Mouse (Mus musculus): ENCODE results near the gene Snx4. TPM values are rescaled to one million over a fixed set of nuclear protein-coding genes. Genes with fewer than 3 reads are reported as not detected.
"Not testable (repeated sequence)": the region's sequence is repeated elsewhere in the genome, so short reads cannot be mapped to it uniquely, and the experiment has no call there.

Snx4 gene
- polyA plus RNA-seq (2014; fragmentation: Nextera tagmentation; extraction: Ambion mirVana) = 70.8 and 72.2 TPM in 2 replicates

GRCm38 (mm10) chr16:33251194-33252051 is at the start of gene Snx4:
Gene Snx4, plus strand, starts transcription at chr16:33251442.
- peak; percentile 92 for ATAC-seq (ENCODE audit: insufficient number of reproducible peaks, low FRiP score, low TSS enrichment, low read depth)
- peak within 1 kb of the TSS; percentile 52; the same call in 1 of the 2 replicates for H3K27ac ChIP-seq (replicated peaks; ENCODE audit: low read depth, low read length)
- peak; percentile 97 for DNase-seq (ENCODE audit: low spot score)
- WGBS = under 1% methylated on average over 72 of the region's 72 CpGs
- peak within 1 kb of the TSS; percentile 98 for H3K4me3 ChIP-seq (ENCODE audit: low read depth, low read length)
- peak within 1 kb of the TSS; percentile 92 for H3K9ac ChIP-seq (ENCODE audit: low read length)
- no peaks in the 10 kb centered on the region; the same call in 1 of the 2 replicates for H3K4me1 ChIP-seq (ENCODE audit: control insufficient read depth, insufficient read depth, low read length)
- H3K27me3 ChIP-seq (ENCODE audit: control insufficient read depth, insufficient read depth, low read length) = no peaks in the 10 kb centered on the region
- peak within 1 kb of the TSS; percentile 73 for H3K4me2 ChIP-seq (ENCODE audit: low read depth, severe bottlenecking)
- H3K9me3 ChIP-seq (ENCODE audit: control insufficient read depth, low read length) = no peaks in the 10 kb centered on the region
- H3K36me3 ChIP-seq (ENCODE audit: control insufficient read depth, insufficient read depth, low read length) = no peaks in the 10 kb centered on the region

- no peaks in the 10 kb centered on the region for H3K27me3 ChIP-seq (ENCODE audit: control insufficient read depth, insufficient read depth, low read length)
- no peaks in the 10 kb centered on the region for H3K9me3 ChIP-seq (ENCODE audit: control insufficient read depth, low read length)
- H3K4me3 ChIP-seq (ENCODE audit: low read depth, low read length) = no peak overlapping the region
- H3K4me1 ChIP-seq (ENCODE audit: control insufficient read depth, insufficient read depth, low read length) = no peaks in the 10 kb centered on the region
- no peak overlapping the region for H3K27ac ChIP-seq (replicated peaks; ENCODE audit: low read depth, low read length)
- peaks cover 16% of the 10 kb centered on the region; the same call in 1 of the 2 replicates for H3K36me3 ChIP-seq (ENCODE audit: control insufficient read depth, insufficient read depth, low read length)
- H3K4me2 ChIP-seq (ENCODE audit: low read depth, severe bottlenecking) = no peak overlapping the region
- no peak for DNase-seq (ENCODE audit: low spot score)
- 90% methylated on average over 2 of the region's 2 CpGs for WGBS
- ATAC-seq (ENCODE audit: insufficient number of reproducible peaks, low FRiP score, low TSS enrichment, low read depth) = no peak
- H3K9ac ChIP-seq (ENCODE audit: low read length) = no peak overlapping the region
Observed at GRCm38 (mm10) chr16:33210812-33211211, 40.4 kb upstream of the Snx4 start.

GRCm38 (mm10) chr16:33216313-33217003 is 34.8 kb upstream of the Snx4 start:
- no peak overlapping the region for H3K27ac ChIP-seq (replicated peaks; ENCODE audit: low read depth, low read length)
- WGBS = 87% methylated on average over 9 of the region's 9 CpGs
- no peaks in the 10 kb centered on the region for H3K4me1 ChIP-seq (ENCODE audit: control insufficient read depth, insufficient read depth, low read length)
- DNase-seq (ENCODE audit: low spot score) = no peak
- no peaks in the 10 kb centered on the region for H3K27me3 ChIP-seq (ENCODE audit: control insufficient read depth, insufficient read depth, low read length)
- ATAC-seq (ENCODE audit: insufficient number of reproducible peaks, low FRiP score, low TSS enrichment, low read depth) = no peak
- no peaks in the 10 kb centered on the region; the same call in 1 of the 2 replicates for H3K9me3 ChIP-seq (ENCODE audit: control insufficient read depth, low read length)
- H3K4me2 ChIP-seq (ENCODE audit: low read depth, severe bottlenecking) = no peak overlapping the region
- no peak overlapping the region for H3K9ac ChIP-seq (ENCODE audit: low read length)
- H3K36me3 ChIP-seq (ENCODE audit: control insufficient read depth, insufficient read depth, low read length) = peaks cover 9% of the 10 kb centered on the region; the same call in 1 of the 2 replicates
- no peak overlapping the region for H3K4me3 ChIP-seq (ENCODE audit: low read depth, low read length)

GRCm38 (mm10) chr16:33217553-33218085 is 33.6 kb upstream of the Snx4 start:
- H3K4me1 ChIP-seq (ENCODE audit: control insufficient read depth, insufficient read depth, low read length); H3K36me3 ChIP-seq (ENCODE audit: control insufficient read depth, insufficient read depth, low read length); H3K4me3 ChIP-seq (ENCODE audit: low read depth, low read length); DNase-seq (ENCODE audit: low spot score); H3K9me3 ChIP-seq (ENCODE audit: control insufficient read depth, low read length); H3K4me2 ChIP-seq (ENCODE audit: low read depth, severe bottlenecking); H3K27me3 ChIP-seq (ENCODE audit: control insufficient read depth, insufficient read depth, low read length); ATAC-seq (ENCODE audit: insufficient number of reproducible peaks, low FRiP score, low TSS enrichment, low read depth); H3K9ac ChIP-seq (ENCODE audit: low read length); H3K27ac ChIP-seq (replicated peaks; ENCODE audit: low read depth, low read length): not testable (repeated sequence)
- 75% methylated on average over 3 of the region's 3 CpGs for WGBS

DNA sequence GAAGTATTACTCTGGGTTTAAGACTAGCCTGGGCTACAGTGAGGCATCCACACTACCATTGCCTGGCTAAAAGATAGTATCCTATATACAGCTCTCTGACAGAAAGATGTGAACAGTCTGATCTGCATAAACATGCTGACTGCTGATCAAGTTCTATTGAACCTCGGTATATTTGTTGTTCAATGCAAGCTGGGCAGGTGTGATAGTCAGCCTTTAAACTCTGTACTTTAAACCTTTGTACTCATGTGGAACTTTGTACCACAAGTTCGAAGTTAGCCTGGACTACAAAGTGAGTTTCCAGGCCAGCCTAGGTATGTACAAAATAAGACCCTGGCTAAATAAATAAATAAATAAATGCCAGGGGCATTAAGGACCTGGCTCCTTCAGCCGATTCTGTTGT is 28.8 kb upstream of the Snx4 start:
- Histone ChIP-seq H3K4me1 (ENCODE audit: control insufficient read depth, insufficient read depth, low read length) (no peaks in the 10 kb centered on the region), H3K36me3 (ENCODE audit: control insufficient read depth, insufficient read depth, low read length) (peaks cover 6% of the 10 kb centered on the region; the same call in 1 of the 2 replicates), H3K4me2 (ENCODE audit: low read depth, severe bottlenecking) (no peak overlapping the region), H3K27me3 (ENCODE audit: control insufficient read depth, insufficient read depth, low read length) (no peaks in the 10 kb centered on the region), H3K9me3 (ENCODE audit: control insufficient read depth, low read length) (no peaks in the 10 kb centered on the region; the same call in 1 of the 2 replicates), H3K27ac (replicated peaks; ENCODE audit: low read depth, low read length) (no peak overlapping the region), H3K4me3 (ENCODE audit: low read depth, low read length) (no peak overlapping the region), H3K9ac (ENCODE audit: low read length) (no peak overlapping the region)
- no peak for ATAC-seq (ENCODE audit: insufficient number of reproducible peaks, low FRiP score, low TSS enrichment, low read depth)
- 91% methylated on average over 3 of the region's 3 CpGs for WGBS
- no peak for DNase-seq (ENCODE audit: low spot score)

- Histone ChIP-seq H3K27me3 (ENCODE audit: control insufficient read depth, insufficient read depth, low read length) (no peaks in the 10 kb centered on the region), H3K9ac (ENCODE audit: low read length) (no peak overlapping the region), H3K4me1 (ENCODE audit: control insufficient read depth, insufficient read depth, low read length) (no peaks in the 10 kb centered on the region), H3K36me3 (ENCODE audit: control insufficient read depth, insufficient read depth, low read length) (peaks cover 6% of the 10 kb centered on the region; the same call in 1 of the 2 replicates), H3K9me3 (ENCODE audit: control insufficient read depth, low read length) (no peaks in the 10 kb centered on the region; the same call in 1 of the 2 replicates), H3K4me3 (ENCODE audit: low read depth, low read length) (no peak overlapping the region), H3K4me2 (ENCODE audit: low read depth, severe bottlenecking) (no peak overlapping the region), H3K27ac (replicated peaks; ENCODE audit: low read depth, low read length) (no peak overlapping the region)
- 84% methylated on average over 5 of the region's 5 CpGs for WGBS
- ATAC-seq (ENCODE audit: insufficient number of reproducible peaks, low FRiP score, low TSS enrichment, low read depth) (no peak), DNase-seq (ENCODE audit: low spot score) (no peak)
Observed at GRCm38 (mm10) chr16:33224381-33224780, 26.9 kb upstream of the Snx4 start.

DNA sequence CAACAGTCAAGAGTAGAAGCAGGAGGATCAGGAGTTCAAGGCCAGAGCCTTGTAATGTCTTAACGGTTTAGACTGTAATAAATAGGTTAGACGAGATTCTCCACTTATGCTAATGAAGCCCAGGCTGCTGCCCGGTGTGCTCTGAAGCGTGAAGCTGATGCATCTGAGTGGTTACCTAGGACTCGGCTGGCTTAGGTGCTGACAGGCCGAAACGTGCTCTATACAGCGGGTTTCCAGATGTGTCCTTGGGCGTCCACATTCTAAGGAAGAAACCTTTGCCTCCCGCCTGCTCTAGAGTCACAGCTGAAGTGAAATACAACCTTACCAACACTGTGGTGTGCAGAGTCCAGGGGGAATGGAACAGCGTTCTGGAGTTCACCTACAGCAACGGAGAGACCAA is 17.1 kb upstream of the Snx4 start:
- no peak overlapping the region for H3K9ac ChIP-seq (ENCODE audit: low read length)
- H3K9me3 ChIP-seq (ENCODE audit: control insufficient read depth, low read length) = no peaks in the 10 kb centered on the region
- H3K4me3 ChIP-seq (ENCODE audit: low read depth, low read length) = no peak overlapping the region
- no peaks in the 10 kb centered on the region for H3K4me1 ChIP-seq (ENCODE audit: control insufficient read depth, insufficient read depth, low read length)
- H3K27me3 ChIP-seq (ENCODE audit: control insufficient read depth, insufficient read depth, low read length) = no peaks in the 10 kb centered on the region
- ATAC-seq (ENCODE audit: insufficient number of reproducible peaks, low FRiP score, low TSS enrichment, low read depth) (no peak), DNase-seq (ENCODE audit: low spot score) (no peak)
- WGBS = 83% methylated on average over 12 of the region's 12 CpGs
- H3K36me3 ChIP-seq (ENCODE audit: control insufficient read depth, insufficient read depth, low read length) = peaks cover 2% of the 10 kb centered on the region; the same call in 1 of the 2 replicates
- H3K4me2 ChIP-seq (ENCODE audit: low read depth, severe bottlenecking) = no peak overlapping the region
- H3K27ac ChIP-seq (replicated peaks; ENCODE audit: low read depth, low read length) = no peak overlapping the region

GRCm38 (mm10) chr16:33236151-33236550 is 15.1 kb upstream of the Snx4 start:
- DNase-seq (ENCODE audit: low spot score) (no peak), ATAC-seq (ENCODE audit: insufficient number of reproducible peaks, low FRiP score, low TSS enrichment, low read depth) (no peak)
- H3K9ac ChIP-seq (ENCODE audit: low read length) = no peak overlapping the region
- no peaks in the 10 kb centered on the region for H3K9me3 ChIP-seq (ENCODE audit: control insufficient read depth, low read length)
- H3K4me2 ChIP-seq (ENCODE audit: low read depth, severe bottlenecking) = no peak overlapping the region
- WGBS = 91% methylated on average over 6 of the region's 6 CpGs
- no peak overlapping the region for H3K27ac ChIP-seq (replicated peaks; ENCODE audit: low read depth, low read length)
- peaks cover 2% of the 10 kb centered on the region; the same call in 1 of the 2 replicates for H3K36me3 ChIP-seq (ENCODE audit: control insufficient read depth, insufficient read depth, low read length)
- H3K4me1 ChIP-seq (ENCODE audit: control insufficient read depth, insufficient read depth, low read length) = no peaks in the 10 kb centered on the region
- no peaks in the 10 kb centered on the region for H3K27me3 ChIP-seq (ENCODE audit: control insufficient read depth, insufficient read depth, low read length)
- no peak overlapping the region for H3K4me3 ChIP-seq (ENCODE audit: low read depth, low read length)
